Mouse (Mus musculus): ENCODE measurements at regions not wholly inside any gene's neighbourhood (a gene's known extent, or its start where the extent isn't known, plus 50 kb on each side); places are given as distances from the start of the nearest gene placed in this dataset.

DNA sequence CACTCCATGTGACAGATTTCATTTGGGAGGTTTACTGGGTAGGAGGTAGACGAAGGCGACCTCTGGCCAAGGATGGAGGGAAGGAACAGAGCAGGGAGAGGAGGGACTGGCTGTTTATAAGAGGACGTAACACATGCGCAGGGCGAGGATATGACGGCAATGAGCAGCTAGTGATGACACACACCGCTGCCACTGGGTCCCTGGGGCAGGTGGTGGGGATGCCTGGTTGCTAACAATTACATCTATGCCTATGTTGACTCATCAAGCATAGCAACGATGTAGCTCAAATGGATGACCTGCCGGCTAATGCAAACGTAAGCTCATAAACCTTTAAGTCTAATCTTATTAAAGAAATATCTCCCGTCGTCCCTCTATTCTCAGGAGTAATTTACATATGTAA is 122.9 kb downstream of the Spry2 start:
- no peak for TF ChIP-seq POLR2A (IDR thresholded peaks at IDR 0.05; ENCODE audit: borderline replicate concordance, extremely low read depth, insufficient read depth, insufficient read length, poor library complexity, severe bottlenecking)
- no peak for TF ChIP-seq CTCF (IDR thresholded peaks at IDR 0.05; ENCODE audit: borderline replicate concordance, extremely low read depth, insufficient read depth, insufficient read length)

Data from brain, embryonic 14.5 days (tissue).